Mouse (Mus musculus): ENCODE data around the gene Hnrnpll.
"Not testable (repeated sequence)": the region's sequence is repeated elsewhere in the genome, so short reads cannot be mapped to it uniquely, and the experiment has no call there.

Gene Hnrnpll

DNA sequence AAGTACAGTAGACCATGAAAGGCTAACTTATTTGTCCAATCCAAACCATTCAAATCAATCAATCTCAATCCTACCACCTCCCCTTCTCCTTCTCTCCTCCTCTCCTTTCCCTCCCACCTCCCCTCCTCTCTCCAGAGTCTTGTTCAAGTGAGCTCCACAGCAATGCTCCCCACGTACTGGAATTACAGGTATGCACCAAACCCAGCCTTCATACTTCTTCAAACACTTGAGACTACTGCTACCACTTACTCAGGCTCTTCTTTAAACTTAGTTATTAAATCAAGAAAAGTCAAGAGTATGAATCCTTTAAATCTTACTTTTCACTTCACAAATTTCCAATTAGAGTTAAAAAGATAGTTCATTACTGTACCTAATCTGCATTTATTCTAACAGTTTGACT, 3.6 kb downstream of the Hnrnpll start:
- no peak for DNase-seq

DNA sequence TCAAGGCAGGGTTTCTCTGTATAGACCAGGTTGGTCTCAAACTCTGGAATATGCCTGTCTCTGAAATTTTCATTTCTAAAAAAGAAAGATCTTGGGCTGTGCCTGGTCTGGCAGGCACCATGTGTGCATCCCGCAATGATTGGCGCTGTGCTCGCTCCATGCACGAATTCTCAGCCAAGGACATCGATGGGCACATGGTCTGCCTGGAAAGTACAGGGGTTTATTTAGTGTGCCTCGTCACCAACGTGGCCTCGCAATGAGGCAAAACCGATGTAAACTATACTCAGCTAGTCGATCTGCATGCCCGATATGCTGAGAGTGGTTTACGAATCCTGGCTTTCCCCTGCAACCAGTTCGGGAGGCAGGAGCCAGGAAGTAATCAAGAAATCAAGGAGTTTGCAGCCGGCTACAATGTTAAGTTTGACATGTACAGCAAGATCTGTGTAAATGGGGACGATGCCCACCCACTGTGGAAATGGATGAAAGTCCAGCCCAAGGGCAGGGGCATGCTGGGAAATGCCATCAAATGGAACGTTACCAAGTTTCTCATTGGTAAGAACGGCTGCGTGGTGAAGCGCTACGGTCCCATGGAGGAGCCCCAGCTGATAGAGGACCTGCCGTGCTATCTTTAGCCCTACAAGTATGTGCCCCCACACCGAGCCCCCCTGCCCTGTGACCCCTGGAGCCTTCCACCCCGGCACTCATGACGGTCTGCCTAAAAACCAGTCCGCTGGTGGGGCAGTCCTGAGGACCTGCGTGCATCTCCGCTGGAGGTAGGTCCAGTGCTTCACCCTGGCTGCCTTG, 8.0 kb downstream of the Hnrnpll start:
- no peak for DNase-seq

DNA sequence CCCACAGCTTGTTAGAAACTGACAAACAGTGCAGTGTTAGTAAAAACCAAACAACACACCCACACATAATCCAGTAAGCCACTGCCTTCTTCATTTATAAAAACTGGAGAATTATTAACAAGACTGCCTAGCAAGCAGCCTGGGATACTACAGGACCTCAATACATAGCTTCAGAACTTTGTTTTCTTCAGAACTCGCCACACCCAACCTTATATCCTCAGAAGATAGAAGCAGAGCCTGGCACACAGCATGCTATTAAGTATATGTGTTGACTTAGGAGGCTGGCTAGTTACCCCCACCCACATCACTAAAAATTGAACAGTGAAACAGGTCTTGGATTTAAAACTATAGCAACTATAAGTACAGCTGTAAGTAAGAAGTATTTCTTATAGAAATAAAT, 10.5 kb downstream of the Hnrnpll start:
- DNase-seq, result no peak

DNA sequence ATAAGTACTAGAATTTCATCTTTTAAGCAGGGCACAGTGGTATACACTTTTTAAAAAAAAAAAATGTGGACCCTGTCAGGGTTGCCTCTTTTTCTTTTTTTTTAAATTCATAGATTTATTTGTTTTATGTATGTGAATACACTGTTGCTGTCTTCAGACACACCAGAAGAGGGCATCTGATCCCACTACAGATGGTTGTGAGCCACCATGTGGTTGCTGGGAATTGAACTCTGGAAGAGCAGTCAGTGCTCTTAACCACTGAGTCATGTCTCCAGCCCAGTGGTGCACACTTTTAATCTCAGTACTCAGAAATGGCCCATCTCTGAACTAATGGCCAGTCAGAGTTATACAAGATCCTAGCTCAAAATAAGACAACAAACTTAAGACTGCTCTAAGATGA, 12.8 kb downstream of the Hnrnpll start:
- not testable (repeated sequence) for DNase-seq

DNA sequence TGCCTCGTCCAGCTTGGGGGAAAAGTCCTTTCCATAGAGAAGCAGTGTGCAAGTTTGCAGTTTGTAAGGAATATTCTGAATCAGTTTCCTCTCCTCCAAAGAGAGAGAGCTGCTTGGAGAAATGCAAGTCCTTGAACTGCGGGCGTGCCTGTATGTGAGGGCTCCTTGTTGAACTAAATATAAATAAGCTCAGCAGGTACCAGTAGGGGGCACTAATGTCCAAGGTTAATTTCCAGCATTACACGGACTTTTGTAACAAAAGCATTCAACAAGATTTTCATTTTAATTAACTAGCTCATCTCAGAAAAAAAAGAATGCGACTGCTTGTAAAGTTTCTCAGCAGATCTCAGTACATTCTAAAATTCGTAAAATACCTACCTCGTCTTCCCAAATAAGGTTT, 13.9 kb downstream of the Hnrnpll start:
- DNase-seq, result peak; percentile 81

GRCm38 (mm10) chr17:80041739-80042138, 20.4 kb downstream of the Hnrnpll start:
- no peak for DNase-seq

GRCm38 (mm10) chr17:80028675-80029074, 33.5 kb downstream of the Hnrnpll start:
- DNase-seq, result no peak

DNA sequence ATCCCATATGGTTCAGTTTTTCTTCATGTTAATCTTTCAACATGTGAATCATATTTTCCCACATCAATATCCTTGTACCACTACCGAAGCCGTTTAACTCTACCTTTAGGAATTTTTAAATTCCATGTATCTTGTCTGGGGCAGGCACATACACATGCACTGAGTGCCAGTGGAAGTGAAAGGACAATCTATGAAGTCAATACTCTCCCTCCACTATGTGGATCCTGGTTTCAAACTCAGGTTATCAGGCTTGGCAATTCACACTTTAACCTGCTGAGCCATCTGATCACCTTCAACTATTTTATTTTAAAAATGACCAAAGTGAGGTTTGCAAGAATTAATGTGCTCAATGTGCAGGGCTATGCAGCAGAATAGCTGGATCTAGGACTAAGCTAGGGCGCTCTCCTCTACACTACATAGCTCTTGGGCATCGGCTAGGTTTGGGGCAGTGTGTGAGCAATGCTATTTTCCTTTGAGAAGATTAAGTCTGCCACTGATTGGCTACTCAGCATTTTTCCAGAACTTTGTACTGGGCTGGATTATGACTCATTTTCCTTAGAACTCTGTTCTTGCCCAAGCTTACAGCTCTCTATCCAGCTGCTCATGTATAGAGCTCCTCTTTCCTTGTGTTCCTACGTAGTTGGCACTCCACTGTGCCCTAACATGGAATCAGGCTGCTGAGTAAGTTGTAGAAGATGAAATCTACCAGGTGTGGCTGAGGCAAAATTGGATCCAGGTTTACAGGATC, 35.8 kb downstream of the Hnrnpll start:
- no peak for DNase-seq

- no peak for DNase-seq
These were observed 40.0 kb downstream of the Hnrnpll start for GRCm38 (mm10) chr17:80022090-80022489.

GRCm38 (mm10) chr17:80020495-80020894, 41.6 kb downstream of the Hnrnpll start:
- no peak for DNase-seq

GRCm38 (mm10) chr17:80018976-80019541, 43.1 kb downstream of the Hnrnpll start:
- DNase-seq, result peak; percentile 74

DNA sequence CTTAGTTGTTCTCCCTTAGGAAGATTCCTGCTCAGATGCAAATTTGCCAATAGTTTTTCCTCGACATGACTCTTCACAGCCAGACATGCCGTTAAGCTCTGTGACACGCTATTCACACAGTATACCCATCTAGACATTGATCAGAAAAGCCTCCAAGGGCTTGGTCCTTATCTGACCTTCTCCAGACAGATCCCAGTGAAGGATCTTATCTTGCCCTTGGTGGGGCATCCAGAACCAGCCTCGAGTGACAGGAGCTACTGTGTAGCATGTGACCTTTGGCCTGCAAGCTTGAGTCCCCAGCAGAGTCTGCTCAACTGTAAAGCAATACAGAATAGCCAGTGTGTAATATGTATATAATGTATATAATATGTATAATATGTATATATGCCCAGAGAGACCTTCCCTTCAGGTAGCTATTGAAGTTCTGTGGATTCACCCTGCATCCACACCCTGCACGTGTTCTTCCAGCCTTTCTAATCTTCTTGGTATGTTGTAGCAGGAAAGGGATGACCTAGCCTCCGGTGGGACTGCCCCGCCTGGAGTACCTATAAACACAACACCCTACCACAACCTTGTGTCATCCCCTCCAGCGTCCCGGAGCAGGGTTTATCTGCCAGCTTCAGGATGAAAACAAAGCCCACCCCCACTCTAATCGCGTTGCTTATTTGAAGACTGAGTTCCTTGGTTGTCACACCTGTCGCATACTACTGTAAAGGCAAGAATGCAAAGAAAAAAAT, 43.7 kb downstream of the Hnrnpll start:
- DNase-seq, result no peak

GRCm38 (mm10) chr17:80017389-80017788, 44.7 kb downstream of the Hnrnpll start:
- peak; percentile 78 for DNase-seq

DNA sequence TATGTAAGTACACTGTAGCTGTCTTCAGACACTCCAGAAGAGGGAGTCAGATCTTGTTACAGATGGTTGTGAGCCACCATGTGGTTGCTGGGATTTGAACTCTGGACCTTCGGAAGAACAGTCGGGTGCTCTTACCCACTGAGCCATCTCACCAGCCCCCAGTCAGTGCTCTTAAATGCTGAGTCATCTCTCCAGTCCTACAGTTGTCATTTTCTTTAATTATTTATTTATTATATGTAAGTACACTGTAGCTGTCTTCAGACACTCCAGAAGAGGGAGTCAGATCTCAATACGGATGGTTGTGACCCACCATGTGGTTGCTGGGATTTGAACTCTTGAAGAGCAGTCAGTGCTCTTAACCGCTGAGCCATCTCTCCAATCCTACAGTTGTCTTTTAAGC, 45.7 kb downstream of the Hnrnpll start:
- not testable (repeated sequence) for DNase-seq

GRCm38 (mm10) chr17:80014361-80014809, 47.7 kb downstream of the Hnrnpll start:
- DNase-seq, result no peak

GRCm38 (mm10) chr17:80009926-80010325, 52.2 kb downstream of the Hnrnpll start:
- no peak for DNase-seq

DNA sequence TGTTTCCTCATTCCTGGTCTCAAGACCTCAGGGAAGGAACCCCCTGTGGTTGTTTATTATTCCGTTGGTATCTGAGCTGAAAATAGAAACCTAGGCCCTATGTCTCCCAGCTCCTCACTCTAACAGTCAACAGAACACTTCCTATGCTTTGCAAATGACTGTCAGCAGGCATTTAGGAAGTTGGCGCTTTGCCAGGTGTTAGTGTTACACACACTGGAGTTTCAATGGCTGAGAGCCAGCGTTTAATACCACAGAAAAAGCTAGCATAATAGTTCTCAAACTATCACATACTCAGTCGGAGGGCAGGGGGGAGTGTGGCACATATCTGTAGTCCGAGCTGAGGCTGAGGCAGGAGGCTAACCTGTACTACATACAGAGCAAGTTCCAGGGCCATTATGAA, 53.3 kb downstream of the Hnrnpll start:
- peak; percentile 70 for DNase-seq

- peak; percentile 39 for DNase-seq
These were observed 57.5 kb downstream of the Hnrnpll start for GRCm38 (mm10) chr17:80004345-80005239.

GRCm38 (mm10) chr17:80003851-80004250, 58.3 kb downstream of the Hnrnpll start:
- not testable (repeated sequence) for DNase-seq

- DNase-seq, result no peak
These were observed 59.7 kb downstream of the Hnrnpll start for GRCm38 (mm10) chr17:80002385-80002852.

DNA sequence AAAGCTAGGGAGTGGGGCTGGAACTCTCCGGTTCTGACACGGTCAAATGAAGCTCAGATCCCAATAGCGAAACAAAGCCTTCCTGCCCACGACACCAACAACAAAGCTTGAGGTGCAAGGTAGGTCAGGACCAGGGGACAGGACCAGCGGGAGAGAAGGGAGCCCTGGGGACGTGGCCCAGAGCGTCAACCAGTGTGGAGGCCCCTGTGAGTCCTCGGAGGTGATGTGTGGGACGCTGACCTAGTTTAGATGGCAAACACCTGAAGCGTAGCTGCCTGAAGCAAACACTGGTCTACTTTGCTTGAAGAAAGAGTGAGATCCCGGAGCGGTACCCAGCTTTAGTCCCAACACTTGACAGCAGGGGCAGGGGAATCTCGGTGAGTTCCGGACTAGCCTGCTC, 62.5 kb downstream of the Hnrnpll start:
- no peak for DNase-seq

DNA sequence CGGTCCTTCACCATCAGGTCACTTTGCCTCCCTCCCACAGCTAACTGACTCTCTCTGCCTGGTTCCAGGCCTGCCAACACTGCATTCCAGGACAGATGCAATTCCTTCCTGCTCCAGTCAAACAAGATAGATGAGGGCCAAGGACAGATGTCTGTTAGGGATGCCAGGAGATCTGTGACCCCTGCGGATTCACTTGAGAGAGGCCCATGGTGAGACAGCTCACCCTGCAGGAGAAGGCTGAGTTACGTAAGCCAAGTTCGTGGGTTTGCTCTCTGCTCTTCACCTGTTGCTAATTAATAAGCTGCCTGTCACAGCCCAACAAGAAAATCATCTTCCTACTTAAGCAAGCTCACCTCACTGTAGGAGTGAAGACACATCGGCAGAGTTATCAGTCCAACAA, 63.1 kb downstream of the Hnrnpll start:
- no peak for DNase-seq
